Mouse (Mus musculus): ENCODE results near the gene Asah2. TPM values are rescaled to one million over a fixed set of nuclear protein-coding genes. Genes with fewer than 3 reads are reported as not detected.

Gene Asah2
- polyA plus RNA-seq (2012) = 0.12 and 0.14 TPM in 2 replicates

DNA sequence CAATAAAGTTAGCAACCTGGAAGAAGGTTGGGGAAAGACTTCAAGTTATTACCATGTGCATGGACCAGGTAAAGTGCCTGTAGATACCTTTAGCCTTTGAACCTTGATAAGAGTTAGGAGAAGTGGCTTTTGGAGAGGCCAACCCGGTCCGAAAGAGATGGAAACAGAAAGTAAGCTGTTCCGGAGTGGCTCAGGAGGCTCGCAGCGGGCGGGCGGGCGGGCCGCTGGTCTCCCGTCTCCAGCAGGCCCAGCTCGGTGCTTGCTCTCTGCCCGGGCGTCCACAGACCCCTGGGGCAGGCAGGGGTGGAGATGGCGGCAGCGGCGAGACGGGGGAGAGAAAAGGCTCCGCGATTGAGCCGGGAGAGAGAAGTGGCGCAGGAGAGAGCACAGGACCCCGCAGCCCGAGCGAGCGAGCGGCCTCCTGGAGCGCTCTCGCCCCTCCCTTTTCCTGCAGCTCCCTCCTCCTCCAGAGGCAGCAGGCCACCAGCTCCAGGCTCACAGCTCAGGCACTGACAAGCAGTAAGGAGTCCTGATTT lies at the start of gene Asah2:
Gene Asah2, minus strand, starts transcription at position 441 of the 536 bp plus-strand sequence.
- TF ChIP-seq GATA1 (IDR thresholded peaks at IDR 0.05; ENCODE audit: low read length) = no peak

DNA sequence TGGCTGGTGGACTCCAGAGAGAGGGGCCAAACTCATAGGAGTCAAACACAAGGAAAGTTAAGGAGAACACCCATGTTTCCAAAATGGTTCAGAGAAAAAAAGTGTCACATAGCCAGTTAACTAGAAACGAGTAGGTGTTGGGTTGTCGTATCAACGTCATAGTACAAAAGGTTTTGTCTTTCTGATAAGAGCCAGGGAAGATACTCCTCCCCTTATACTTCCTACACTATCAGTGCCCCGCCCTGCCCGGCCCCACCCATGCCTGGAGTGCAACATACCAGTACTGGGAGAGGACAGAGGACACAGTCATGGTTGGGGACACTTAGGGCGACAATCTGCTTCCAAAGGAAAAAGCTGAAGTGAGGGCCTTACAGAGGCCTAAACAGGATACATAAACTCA lies 49.0 kb upstream of the Asah2 start:
- peak; percentile 19 for TF ChIP-seq GATA1 (IDR thresholded peaks at IDR 0.05; ENCODE audit: low read length)

DNA sequence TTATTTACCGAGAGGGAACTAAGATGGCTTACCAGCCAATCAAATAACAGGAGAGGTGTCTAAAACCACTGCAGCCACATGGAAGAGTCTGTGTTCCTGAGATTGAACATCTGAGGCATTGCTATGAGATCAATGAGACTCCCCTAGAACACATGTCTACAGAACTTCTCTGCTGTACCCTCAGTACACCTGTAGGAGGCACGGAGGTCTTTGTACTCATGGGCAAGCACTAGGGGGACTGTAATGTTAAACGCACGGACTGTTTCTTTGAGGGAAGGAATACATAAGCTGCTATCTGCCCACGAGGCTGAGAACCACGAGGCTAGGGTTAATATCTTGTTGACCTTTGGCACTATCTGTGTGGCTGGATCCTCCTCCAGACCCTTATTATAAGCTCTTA lies 44.5 kb upstream of the Asah2 start:
- TF ChIP-seq GATA1 (IDR thresholded peaks at IDR 0.05; ENCODE audit: low read length) = no peak

DNA sequence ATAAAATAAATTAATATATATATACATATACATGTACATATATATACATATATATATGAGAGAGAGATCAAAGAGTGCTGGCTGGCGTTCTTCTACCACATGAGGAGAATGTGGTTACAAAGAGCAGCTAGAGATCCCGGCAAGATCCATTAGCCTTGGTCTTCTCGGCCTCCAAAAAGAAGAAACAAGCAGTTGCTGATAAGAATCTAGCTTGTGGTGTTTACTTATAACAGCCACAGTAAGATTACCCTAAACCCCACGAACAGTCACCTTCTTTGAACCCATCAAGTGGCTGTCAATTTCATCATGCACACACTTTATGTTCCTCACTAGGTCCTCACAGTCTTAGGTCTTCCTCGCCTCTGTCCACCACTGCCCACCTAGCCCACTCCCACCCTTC lies 40.7 kb upstream of the Asah2 start:
- TF ChIP-seq GATA1 (IDR thresholded peaks at IDR 0.05; ENCODE audit: low read length) = no peak

DNA sequence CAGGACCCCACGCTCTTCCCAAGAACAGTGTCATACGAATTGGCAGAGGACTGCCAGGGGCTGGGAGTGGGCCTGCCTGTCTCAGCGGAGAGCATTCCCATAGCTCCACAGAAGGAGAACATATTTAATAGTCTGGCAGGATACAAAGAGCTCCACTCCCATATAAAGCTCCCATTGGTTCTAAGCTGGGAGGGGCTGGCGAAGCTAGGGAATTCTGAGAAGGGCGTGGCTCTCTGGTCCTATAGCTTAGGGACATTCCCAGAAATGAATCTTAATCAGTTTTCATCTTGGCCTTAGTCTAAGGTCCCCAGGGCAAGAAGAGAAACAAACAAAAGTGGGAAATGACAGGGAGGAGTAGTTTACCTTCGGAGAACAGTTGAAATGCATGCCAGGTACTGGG lies 34.4 kb upstream of the Asah2 start:
- no peak for TF ChIP-seq GATA1 (IDR thresholded peaks at IDR 0.05; ENCODE audit: low read length)

DNA sequence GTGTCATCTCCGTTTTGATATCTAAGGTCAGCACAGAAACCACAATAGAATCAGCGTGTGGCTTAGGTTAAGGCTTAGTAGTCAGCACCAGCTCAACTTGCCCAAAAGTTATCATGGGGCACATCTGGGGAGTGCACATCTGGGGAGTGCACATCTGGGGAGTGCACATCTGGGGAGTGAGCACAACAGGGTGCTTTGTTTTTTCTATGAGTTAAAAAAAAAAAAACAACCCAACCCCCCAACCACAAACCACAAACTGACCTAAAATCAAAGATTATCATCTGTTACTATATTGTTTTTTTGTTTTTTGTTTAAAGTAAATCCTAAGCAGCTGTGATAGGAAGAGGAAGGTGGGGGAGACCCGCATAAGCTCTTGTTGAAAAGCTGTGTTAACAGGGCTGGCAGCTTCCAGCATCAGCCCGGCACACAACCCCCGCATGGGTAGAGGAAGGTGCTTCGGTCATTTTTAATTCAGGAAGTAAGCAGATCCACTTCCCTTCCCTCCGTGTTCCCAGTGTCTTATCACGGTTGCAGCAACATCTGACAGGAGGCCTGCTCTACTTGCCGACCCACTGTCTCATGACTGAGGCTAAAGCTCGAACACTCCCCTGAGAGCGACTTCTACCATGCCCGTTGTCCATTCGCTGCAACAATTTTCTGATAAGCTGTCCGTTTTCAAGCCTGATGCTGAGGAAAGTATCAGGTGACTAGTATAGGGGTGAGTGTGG lies 30.5 kb upstream of the Asah2 start:
- TF ChIP-seq GATA1 (IDR thresholded peaks at IDR 0.05; ENCODE audit: low read length) = peak; percentile 54

DNA sequence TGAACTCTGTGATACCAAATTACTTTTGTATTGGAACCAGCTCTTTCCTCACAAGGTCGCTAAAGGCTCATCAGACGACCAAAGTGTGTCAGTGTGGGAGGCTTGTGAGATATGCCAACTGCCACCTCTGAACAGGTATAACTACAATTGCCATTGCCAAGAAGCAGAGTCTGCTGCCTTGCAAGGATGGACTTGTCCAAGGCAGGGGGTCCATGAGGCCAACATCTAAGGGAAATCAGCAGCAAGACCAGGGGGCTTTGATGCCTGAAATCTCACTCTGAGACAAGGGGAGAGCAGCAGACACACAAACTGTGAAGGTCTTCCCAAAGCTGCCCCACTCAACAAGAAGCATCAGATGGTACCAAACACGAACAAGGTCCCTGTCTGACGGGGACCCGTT lies 29.9 kb upstream of the Asah2 start:
- TF ChIP-seq GATA1 (IDR thresholded peaks at IDR 0.05; ENCODE audit: low read length) = no peak

DNA sequence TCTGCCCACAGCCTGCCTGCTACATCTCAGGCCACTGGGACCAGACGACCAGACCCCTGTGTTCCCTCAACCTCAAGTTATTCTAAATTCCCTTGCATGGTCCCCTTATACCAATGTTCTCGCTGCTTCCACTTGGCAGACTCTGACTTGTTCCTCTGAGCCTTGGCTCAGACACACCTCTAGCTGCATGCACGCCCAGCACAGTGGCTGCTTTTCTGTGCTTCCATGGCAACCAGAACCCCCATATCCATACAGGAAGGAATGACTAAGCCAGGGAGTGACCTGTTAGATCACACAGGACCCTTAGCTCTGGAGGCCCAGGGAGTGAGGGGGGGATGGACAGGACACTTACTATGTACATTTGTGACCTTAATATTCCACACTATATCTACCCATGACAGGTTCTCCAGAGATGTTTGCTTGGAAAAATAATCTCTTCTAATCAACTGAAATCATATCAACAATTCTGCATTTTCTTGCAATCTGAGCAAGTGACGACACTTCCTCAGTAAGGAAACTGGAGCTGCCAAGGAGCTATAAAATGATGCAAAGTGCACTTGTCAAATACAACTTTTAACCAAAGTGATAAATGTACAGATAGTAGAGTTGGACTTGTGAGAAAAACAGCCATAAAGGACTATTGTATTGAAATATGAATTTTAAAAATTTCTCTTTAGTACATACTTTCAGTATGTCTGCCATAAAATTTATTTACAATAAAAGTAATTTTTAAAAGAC lies 29.0 kb upstream of the Asah2 start:
- no peak for TF ChIP-seq GATA1 (IDR thresholded peaks at IDR 0.05; ENCODE audit: low read length)

DNA sequence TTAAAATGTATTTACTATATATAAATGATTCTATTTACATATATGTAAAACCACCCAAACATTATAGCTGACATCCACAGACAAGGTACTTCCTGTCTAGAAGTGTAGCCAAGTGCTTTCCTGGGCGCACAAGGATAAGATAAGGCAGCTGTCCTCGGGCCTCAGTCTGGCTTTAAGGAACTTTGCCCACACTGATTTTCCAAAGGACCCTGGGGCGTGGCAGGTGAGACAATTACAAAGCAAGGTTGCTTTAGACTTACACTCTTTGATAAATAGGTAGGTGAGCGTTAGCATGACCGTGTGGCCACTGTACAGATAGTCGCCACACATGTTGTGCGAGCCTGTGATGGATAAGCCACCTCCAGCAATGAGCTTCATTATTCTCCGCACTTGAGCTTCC lies 21.3 kb upstream of the Asah2 start:
- no peak for TF ChIP-seq GATA1 (IDR thresholded peaks at IDR 0.05; ENCODE audit: low read length)

DNA sequence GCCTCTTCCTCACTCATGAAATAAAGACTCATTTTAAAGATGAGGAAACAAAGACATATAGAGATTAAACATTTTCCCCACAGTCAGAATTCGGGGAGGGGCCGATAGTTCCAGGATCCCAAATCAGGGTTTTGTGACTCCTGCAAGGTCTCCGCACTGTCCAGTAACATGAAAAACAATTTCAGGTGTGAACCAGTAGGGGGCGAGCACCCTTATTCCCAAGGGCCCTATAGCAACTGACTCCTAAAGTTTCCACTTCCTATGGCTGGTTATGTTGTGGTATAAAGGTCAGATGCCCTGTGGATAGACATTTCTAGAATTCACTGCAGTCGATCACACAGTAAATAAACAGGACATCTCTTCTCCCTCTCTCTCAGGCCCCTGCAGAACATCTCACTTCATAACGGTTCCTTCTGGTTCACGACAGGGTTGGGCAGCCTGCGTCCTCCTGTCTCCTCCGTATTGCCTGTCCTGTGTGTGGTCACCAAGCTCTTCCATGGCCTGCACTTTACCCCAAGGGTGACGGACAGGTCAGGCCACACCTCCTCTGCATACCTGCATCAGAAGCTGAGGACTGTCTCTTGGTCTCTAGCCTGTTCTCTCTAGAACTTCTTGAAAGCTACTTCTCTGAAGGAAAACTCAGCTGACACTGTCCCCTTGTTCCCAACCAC lies 19.3 kb upstream of the Asah2 start:
- no peak for TF ChIP-seq GATA1 (IDR thresholded peaks at IDR 0.05; ENCODE audit: low read length)

DNA sequence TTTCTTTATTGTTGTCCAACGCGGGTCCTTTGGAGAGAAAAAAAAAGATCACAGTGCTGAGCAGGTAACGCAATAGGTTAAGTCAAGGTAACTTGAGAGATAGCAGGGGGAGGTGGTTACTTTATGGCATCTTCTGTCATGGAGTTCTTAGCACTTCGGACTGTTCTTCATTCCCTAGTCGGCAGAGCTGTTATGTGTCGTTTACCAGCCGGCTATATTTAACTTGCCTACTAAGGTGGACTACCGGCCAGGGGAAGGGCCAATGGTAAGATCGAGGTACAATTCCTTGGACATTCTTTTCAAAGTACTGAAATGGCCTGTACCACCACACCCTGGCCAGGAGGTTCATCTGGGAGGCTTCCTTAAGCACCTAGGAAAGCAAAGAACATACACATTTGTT lies 16.1 kb upstream of the Asah2 start:
- no peak for TF ChIP-seq GATA1 (IDR thresholded peaks at IDR 0.05; ENCODE audit: low read length)

DNA sequence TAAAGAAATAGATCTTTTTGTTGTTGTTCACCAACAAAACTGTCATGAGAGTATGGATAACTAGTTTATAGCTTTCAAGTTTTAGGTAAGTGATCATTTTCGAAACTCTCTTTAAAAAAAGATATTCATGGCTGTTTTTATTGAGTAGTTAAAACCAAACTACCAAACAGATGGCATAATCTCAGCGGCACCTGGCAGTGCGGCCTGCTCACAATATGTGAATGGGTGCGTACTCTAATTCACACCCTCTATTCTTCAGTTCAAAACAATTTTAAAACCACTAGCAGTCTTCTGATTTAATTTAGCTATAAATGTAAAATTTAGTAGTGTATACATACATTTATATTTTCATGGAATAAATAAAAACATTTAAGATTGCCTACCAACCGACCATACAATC lies 15.2 kb upstream of the Asah2 start:
- no peak for TF ChIP-seq GATA1 (IDR thresholded peaks at IDR 0.05; ENCODE audit: low read length)

DNA sequence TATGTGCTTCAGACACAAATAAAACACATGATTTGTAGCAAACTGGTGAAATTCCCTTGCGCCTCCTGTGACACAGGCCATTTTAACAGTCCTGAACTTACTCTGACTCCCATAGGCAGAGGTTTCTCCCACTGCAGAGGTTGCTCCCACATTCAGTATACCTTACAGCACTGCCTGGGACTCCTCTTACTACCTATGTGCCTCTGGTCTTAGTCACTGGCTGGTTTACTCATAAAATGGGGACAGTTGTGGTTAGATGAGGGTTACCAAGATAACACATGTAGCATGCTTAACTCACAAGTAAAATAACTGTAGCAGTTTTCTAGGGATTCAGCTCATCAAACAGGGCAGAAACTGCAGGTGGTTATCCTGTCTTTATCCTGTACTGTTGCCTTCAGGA lies 12.8 kb upstream of the Asah2 start:
- no peak for TF ChIP-seq GATA1 (IDR thresholded peaks at IDR 0.05; ENCODE audit: low read length)

DNA sequence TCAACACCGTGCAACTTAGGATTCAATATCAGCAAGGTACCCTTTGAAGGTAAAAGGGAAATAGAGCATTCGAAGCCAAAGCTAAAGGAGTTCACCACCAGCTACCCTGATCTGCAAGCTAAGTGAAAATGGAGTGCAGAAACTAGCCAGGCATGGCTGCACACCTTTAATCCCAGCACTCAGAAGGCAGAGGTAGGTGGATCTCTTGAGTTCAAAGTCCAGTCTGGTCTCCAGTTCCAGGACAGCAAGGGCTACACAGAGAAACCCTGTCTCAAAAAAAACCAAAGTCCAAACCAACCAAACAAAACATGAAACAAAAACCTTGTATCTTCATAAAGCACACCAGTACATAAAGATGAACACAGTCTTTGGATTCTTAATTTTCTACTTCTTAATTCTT lies 11.7 kb upstream of the Asah2 start:
- no peak for TF ChIP-seq GATA1 (IDR thresholded peaks at IDR 0.05; ENCODE audit: low read length)

DNA sequence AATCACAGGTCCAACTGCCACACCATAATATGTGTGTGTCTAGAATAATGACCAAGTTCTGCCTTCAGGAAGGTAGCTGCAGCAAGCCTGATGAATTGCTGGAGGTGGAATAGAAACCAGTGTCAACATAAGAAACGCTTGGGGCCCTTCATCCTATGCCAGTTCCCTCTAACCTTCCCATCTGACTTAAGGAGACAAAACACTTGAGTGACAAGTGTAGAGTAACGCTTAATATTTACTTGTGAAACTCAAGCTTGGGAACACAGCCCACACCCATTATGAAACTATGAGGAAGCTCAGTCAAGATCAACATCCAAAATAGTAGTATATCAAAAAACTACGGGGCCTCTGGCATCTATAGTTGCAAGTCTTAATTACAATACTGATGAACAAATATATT lies 10.5 kb upstream of the Asah2 start:
- no peak for TF ChIP-seq GATA1 (IDR thresholded peaks at IDR 0.05; ENCODE audit: low read length)

DNA sequence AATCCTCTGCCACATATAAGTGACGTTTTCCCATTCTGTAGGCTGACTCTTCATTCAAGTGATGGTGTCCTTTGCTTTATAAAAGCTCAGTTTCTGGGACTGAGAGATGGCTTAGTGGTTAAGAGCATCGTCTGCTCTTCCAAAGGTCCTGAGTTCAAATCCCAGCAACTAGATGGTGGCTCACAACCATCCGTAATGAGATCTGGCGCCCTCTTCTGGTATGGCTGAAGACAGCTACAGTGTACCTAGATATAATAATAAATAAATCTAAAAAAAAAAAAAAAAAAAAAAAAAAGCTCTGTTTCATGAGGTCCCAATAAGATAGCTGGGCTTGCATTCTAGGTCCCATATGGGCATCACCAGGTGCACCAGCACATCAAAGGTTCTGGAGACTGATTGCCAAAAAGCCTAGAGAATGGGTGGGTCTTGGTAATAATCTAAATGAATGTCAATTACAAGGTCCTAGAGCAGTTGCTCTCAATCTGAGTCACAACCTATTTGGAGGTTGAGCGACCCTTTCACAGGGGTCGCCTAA lies 9.5 kb upstream of the Asah2 start:
- no peak for TF ChIP-seq GATA1 (IDR thresholded peaks at IDR 0.05; ENCODE audit: low read length)

Data from G1E-ER4 (cell line).